Mouse (Mus musculus): ENCODE results near the gene Nrp1.

DNA sequence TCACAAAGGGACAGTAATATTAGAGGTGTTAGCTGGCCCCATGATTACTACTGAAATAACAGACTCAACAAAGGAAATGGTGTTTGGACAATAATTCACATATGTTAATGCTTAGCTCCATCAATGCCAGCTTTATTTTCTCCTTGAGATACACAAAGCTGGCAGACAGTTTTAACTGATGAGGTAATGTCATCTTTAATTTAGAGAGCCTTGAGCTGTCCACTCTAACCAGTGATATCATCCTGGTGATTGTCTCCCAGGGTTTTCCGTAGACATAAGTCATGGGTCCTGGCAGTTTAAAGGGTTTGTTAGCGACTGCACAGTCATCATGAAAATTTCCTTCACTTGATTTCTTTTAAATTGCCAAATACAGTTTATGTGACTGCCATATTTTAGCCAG, 58.5 kb downstream of the Nrp1 start:
- TF ChIP-seq CTCF (IDR thresholded peaks at IDR 0.05; ENCODE audit: insufficient read depth, low read length) (no peak), POLR2A (IDR thresholded peaks at IDR 0.05; ENCODE audit: borderline replicate concordance, extremely low read depth, low read depth, low read length) (no peak)
